Mouse (Mus musculus) thymus, adult 2 months (tissue): ENCODE measurements at regions not wholly inside any gene's neighbourhood (a gene's known extent, or its start where the extent isn't known, plus 50 kb on each side); places are given as distances from the start of the nearest gene placed in this dataset.

Experiments used
- CTCF ChIP-seq: fragments of 200-500 bp; IDR thresholded peaks from 2 replicates; pipeline ENCODE4 v1.5.1; 2012; ENCODE audit warnings: mild to moderate bottlenecking, control low read depth, low read length, moderate library complexity, borderline replicate concordance; ENCODE audit not compliant: control insufficient read depth, poor library complexity, insufficient read depth; ENCODE audit errors: extremely low read depth
- POLR2A ChIP-seq: fragments of 200-500 bp; IDR thresholded peaks from 2 replicates; pipeline ENCODE4 v1.6.1; 2012; ENCODE audit warnings: mild to moderate bottlenecking, low read length, control low read depth, moderate library complexity; ENCODE audit not compliant: control insufficient read depth, poor library complexity, insufficient read depth; ENCODE audit errors: extremely low read depth

DNA sequence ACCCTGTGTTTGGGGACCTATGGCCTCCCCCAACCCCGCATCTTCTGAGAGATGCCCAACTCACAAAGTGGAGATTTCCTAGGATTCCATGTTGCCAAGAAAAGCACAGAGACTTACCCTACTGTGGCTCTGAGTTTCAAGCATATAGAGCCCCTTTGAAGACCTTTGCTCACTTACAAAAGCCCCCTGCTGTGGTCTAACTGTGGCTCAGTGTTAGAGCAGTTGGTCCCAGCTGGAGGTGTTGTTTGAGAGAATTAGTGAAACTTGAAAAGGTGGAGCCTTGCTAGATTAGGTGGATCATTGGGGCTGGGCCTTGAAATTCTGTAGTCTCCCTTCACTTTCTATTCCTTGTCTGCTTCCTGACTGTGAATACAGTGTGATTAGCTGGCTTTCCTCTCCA lies 66.6 kb upstream of the Galnt18 start:
- no peak for TF ChIP-seq CTCF
- no peak for TF ChIP-seq POLR2A
